Mouse (Mus musculus) frontal cortex, postnatal 36 days (tissue): ENCODE measurements around the gene Cwc27.

Experiments
- DNase-seq, 2 experiments: peaks; one replicate each; pipeline ENCODE4 v3.0.0; 2022; ENCODE audit warnings: low spot score in 2 of 2

The Cwc27 gene

DNA sequence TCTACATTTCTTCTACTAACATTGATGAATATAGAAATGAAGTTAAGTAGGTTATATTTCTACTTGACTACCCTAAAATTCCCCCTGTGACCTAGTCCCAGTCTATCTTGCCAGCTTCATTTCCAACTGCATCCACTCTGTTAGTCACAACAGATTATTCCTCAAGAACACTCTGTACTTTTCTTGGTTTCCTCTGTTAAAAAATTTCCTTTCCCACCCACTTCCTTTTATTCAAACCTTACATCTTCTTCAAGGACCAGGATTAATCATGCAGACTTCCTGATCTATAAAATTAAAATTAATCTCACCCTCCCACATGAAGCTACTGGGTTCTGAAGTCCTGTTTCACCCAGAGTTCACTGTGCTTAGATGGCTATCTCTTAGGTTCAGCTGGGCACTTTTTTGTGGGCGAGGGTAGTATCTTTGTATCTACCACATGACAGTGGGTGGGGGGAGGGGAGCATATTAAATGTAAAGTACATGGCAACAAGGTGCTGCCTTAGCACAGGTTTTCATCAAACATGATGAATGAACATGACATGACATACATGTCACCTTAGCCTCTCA is 37.8 kb downstream of the Cwc27 start:
- DNase-seq = no peak

DNA sequence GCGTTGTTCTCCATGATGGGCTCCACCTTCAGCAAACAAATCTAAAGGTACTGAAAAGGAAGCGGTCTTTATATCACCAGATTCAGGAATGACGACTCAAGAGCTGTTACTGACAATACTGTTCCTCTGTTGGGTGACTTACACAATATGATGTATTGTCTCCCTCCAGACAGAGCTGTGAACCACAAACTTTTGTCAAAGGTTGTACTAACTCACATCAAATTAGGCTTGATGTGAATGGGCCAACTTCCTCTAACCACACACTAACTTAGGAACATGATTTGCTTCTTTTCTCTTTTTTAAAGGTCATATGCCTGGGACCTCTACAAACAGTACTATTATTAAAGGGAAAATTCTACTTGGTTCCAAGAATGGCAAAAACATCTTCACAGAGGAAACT is 53.7 kb downstream of the Cwc27 start:
- DNase-seq = no peak

DNA sequence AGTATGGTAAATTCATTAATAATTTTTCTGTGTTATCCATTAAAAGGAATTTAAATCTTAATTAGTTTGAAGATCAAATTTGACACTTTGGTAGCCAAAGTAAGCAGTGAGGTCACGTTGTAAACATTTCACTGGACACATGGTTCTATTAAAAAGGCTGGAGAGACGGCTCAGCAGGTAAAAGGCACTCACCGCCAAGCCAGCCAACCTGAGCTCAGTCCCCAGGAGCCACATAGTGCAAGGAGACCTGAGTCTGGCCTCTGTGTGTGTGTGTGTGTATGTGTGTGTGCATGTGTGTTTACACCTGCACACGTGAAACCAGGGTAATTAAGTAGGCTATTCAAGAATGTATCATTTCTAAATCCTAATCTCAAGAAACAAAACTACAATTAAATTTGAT is 54.5 kb downstream of the Cwc27 start:
- no peak for DNase-seq

DNA sequence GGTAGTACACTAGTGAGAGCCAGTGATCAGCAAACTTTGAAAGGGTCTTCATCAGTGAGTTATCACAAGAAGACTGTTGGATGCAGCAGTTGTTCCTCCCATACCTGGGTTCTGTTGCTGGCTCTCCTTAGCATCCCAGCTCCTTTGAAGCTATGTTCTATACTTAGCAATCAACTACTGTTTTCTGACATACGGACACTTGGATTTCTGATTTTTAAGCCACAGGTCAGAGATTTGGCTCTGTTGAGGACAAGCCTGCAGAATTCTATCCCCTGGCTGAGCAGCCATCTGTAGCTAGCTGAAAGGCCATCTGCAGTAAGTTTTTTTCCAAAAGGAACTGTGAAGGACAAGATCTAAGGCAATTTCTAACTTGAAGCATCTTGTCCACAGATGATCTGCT is 57.6 kb downstream of the Cwc27 start:
- DNase-seq = no peak

DNA sequence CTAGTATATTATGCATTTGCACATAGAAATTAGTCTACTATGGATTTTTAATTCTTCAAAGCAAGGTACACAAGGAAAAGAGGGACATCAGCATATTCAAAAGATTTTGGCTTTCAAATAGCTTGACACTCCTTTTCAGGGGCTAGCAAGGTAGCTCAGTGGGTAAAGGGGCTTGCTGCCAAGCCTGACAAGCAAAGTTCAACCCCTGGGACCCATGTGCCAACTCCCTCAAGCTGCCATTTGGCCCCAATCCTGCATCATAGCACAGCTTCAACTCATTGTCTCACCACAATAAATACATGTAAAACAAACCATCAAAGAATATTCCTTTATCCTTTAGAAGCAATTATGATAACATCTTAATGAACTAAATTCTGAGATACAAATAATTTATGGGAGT is 69.9 kb downstream of the Cwc27 start:
- no peak for DNase-seq

DNA sequence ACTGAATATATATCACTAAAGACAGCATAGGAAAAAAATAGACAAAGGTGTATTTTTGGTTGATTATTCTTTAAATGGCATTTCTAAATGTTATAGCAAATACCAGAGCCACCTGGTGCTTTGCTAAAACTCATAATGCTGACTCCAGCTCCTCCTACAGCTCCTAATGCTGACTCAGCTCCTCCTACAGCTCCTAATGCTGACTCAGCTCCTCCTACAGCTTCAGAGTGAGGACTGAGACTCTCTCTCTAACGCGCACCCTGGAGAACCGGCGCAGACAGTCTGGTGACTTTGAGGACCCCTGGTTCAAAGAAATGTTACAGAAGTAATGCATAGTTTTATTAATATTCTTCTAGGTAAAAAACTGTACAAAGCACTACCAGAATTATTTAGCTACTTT is 74.1 kb downstream of the Cwc27 start:
- no peak for DNase-seq

- no peak for DNase-seq
These were observed 87.5 kb downstream of the Cwc27 start for GRCm38 (mm10) chr13:104729261-104730046.

- DNase-seq = no peak
These were observed 89.3 kb downstream of the Cwc27 start for GRCm38 (mm10) chr13:104727681-104728080.

DNA sequence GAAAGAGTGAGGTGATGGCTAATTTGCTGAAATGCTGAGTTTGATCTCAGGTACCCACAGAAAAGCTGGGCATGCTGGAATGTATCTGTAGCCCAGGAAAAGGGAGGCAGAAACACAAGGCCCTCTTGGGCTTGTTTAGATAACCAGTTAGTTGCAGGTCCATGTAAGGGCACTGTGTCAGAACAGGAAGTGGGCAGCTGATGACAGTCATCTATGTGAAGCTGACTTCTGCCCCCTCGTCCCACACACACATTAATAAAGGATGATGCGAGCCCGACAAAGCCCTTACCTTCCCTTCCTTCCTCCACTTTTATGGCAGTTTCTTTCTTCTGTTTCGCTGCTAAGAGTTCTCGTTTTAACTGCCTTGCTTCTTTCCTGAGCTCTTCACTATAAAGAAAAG is 96.8 kb downstream of the Cwc27 start:
- DNase-seq = no peak

GRCm38 (mm10) chr13:104694612-104695355 is 122.2 kb downstream of the Cwc27 start:
- peak in 1 of 2 experiments; percentile 13 for DNase-seq

DNA sequence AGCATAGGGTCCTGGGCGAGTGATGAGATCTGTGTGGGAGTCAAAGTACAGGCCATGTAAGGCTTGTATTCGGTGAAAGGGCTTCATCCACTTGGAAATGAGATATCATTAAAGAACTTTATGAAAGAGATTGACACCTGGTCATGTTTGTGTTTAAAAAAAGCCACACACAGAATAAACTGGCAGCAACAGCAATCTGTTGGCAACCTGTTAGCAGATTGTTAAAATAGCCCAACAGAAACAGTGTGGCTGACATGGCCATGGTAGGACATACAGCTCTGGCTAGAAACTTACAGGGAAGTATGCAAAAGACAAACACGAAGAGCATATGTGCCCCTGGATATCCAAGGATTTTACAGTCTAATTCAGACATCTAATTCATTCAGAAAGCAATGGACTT is 124.2 kb downstream of the Cwc27 start:
- DNase-seq = no peak

- no peak for DNase-seq
These were observed 131.4 kb downstream of the Cwc27 start for GRCm38 (mm10) chr13:104685537-104685936.

- no peak for DNase-seq
These were observed 132.5 kb downstream of the Cwc27 start for GRCm38 (mm10) chr13:104684361-104685011.

DNA sequence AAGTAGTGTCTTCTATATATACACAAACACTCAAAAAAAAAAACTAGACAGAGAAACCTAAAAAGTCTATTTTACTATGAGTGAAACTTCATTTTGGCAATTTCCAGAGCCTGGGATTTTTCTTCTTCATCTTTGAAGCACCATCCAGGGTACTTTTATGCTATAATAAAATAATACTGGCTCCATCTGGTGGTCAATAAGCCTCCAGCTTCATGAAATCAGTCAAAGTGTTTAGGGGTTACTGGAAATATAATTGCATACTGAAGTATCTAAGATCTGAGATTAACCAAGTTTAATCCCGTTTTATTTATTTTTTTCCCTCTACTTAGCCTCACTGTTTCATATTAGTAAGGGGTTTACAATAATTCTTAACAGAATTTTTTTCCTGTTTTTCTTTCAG is 135.7 kb downstream of the Cwc27 start:
- DNase-seq = no peak

DNA sequence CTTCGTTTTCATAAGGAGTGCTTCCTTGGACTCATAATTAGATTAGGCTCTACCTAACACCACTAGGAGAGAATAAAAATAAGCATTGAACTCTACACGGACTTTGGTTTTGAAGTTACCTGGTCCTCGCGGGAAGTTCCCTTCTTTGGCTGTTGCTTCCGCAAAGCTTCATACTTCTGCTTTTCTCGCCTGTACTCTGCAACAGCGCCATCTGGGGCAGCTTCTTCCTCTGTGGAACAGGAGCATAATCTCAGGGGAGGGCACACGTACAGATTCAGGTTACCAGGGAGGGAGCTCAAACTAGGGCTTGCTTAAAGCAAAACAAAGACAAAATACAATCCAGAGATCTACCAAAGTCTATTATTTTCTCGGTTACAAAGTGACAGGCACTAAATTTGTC is 155.8 kb downstream of the Cwc27 start:
- no peak for DNase-seq

DNA sequence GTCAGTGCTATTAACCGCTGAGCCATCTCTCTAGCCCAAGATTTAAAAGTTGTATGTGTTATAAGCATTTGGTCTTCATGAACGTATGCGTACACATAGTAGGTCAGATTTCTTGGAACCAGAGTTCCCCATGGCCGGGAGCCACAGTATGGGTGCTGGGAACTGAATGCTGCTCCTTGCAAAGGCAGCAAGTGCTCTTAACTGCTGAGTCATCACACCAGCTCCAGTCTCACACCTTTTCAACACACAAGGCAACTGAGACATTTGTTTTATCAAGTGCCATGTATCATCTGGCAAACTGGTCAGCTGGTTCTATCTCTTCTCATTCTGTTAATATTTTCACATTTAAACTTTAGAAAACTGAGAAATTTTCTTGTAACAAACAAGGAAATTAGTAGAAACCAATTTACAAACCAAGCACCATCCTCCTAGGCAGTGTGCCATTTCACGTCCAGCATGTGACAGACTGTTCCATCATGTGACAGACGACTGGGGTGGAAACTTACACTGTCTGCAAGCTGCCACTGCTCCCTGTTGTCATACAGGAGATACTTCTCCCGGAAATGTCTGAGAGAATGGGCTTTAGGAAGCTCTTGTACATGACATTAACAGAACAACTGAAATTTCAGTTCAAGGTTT is 156.8 kb downstream of the Cwc27 start:
- DNase-seq = no peak

GRCm38 (mm10) chr13:104656666-104657272 is 160.2 kb downstream of the Cwc27 start:
- no peak for DNase-seq

- no peak for DNase-seq
These were observed 161.8 kb downstream of the Cwc27 start for GRCm38 (mm10) chr13:104655137-104655536.

- no peak for DNase-seq
These were observed 165.2 kb downstream of the Cwc27 start for GRCm38 (mm10) chr13:104651763-104652162.

GRCm38 (mm10) chr13:104650654-104651053 is 166.3 kb downstream of the Cwc27 start:
- no peak for DNase-seq

GRCm38 (mm10) chr13:104650145-104650544 is 166.8 kb downstream of the Cwc27 start:
- DNase-seq = no peak
